Mouse (Mus musculus) stomach, embryonic 15.5 days (tissue): Measurements from ENCODE around the gene Olfr1278. TPM values are rescaled to one million over a fixed set of nuclear protein-coding genes. Genes with fewer than 3 reads are reported as not detected.
"Not testable (repeated sequence)": the region's sequence is repeated elsewhere in the genome, so short reads cannot be mapped to it uniquely, and the experiment has no call there.

ENCODE experiments used
- ATAC-seq: fragments of 200-750 bp; cut with Nextera tagmentation; 2 replicates; pipeline ENCODE4 v1.8.0; 2017; ENCODE audit warnings: low read depth, moderate number of reproducible peaks, moderate TSS enrichment; ENCODE audit not compliant: insufficient read depth, low FRiP score
- H3K27ac ChIP-seq: fragments of 300-500 bp; sonication (generic); 2 replicates; pipeline ENCODE4 v1.5.1; 2015; ENCODE audit warnings: mild to moderate bottlenecking, inconsistent platforms
- H3K27me3 ChIP-seq: fragments of 300-500 bp; sonication (generic); replicated peaks from 2 replicates; pipeline ENCODE4 v1.6.1; 2015; ENCODE audit warnings: inconsistent platforms
- H3K36me3 ChIP-seq: fragments of 300-500 bp; sonication (generic); 2 replicates; pipeline ENCODE4 v1.6.1; 2015; ENCODE audit warnings: inconsistent platforms
- H3K4me1 ChIP-seq: fragments of 300-500 bp; sonication (generic); 2 replicates; pipeline ENCODE4 v1.6.1; 2015; ENCODE audit warnings: inconsistent platforms
- H3K4me2 ChIP-seq: fragments of 300-500 bp; sonication (generic); 2 replicates; pipeline ENCODE4 v1.6.1; 2015; ENCODE audit warnings: mild to moderate bottlenecking, inconsistent platforms
- H3K4me3 ChIP-seq: fragments of 300-500 bp; sonication (generic); replicated peaks from 2 replicates; pipeline ENCODE4 v1.5.1; 2015; ENCODE audit warnings: inconsistent platforms
- H3K9ac ChIP-seq: fragments of 300-500 bp; sonication (generic); 2 replicates; pipeline ENCODE4 v1.6.1; 2015; ENCODE audit warnings: inconsistent platforms
- H3K9me3 ChIP-seq: fragments of 300-500 bp; sonication (generic); 2 replicates; pipeline ENCODE4 v1.6.1; 2016; ENCODE audit warnings: inconsistent platforms
- WGBS: fragments of 180-500 bp; shearing (Covaris S2); methylation state at CpG from one replicate; pipeline ENCODE4 v1.1.7; 2015; 5-methylcytosine and 5-hydroxymethylcytosine counted together
- polyA plus RNA-seq: library from polyadenylated mRNA; unstranded; fragments of >200 nt; fragmentation: Nextera tagmentation; extraction: Ambion mirVana; gene quantifications from 2 replicates; pipeline ENCODE4 v1.2.1, GENCODE M21; 2015

The Olfr1278 gene
- polyA plus RNA-seq: not detected in 2 replicates

DNA sequence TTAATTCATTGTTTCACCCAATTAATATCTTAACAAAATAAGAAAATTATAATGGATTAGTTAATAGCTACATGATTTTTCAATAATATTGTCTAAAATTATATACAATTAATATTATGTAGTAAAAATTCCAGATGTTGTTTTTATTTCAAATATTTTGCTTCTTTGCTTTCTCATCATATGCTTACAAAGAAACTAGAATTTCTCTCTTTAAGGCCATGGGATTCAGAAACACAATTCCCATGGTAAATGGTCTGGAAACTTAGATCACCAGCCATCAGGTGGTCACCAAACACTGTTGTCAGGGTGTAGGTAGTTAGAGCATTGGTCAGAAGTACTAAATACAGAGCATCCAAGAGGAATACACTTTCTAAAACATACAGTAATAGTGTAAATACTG, at the start of gene Olfr1278:
TSS of gene Olfr1278 (plus strand) at position 301 of the 400 bp plus-strand sequence.
- Histone ChIP-seq H3K9ac (no peak within 1 kb of the TSS), H3K9me3 (no peaks in the 10 kb centered on the region), H3K4me2 (no peak within 1 kb of the TSS), H3K4me3 (no peak within 1 kb of the TSS), H3K4me1 (no peaks in the 10 kb centered on the region), H3K27me3 (no peaks in the 10 kb centered on the region), H3K36me3 (no peaks in the 10 kb centered on the region), H3K27ac (no peak within 1 kb of the TSS)
- no peak for ATAC-seq

DNA sequence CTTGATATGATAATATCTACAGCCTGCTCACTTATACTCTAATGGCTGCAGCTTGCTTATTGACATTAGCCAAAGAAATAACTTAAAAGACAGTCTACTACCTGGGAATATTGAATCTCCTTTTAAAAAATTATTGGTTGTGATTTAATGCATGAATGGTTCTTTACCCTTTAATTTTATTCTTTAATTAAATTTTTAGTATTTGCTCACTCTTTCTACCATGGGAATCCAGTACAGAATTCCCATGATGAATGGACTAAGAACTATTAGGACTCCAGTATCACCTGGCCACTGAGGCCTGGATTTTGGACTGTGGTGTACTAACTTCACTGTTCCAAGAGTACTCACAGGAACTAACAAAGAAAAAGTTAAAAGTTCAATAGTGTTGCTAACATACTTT, 35.7 kb upstream of the Olfr1278 start, which contains the start of gene Olfr1276:
TSS of gene Olfr1276 (plus strand) at position 301 of the 400 bp plus-strand sequence.
- no peaks in the 10 kb centered on the region for H3K9me3 ChIP-seq
- H3K4me2 ChIP-seq: no peak within 1 kb of the TSS
- no peak for ATAC-seq
- no peak within 1 kb of the TSS for H3K27ac ChIP-seq
- H3K4me1 ChIP-seq: no peaks in the 10 kb centered on the region
- no peaks in the 10 kb centered on the region for H3K36me3 ChIP-seq
- no peak within 1 kb of the TSS for H3K9ac ChIP-seq
- H3K4me3 ChIP-seq: no peak within 1 kb of the TSS
- no peaks in the 10 kb centered on the region for H3K27me3 ChIP-seq

DNA sequence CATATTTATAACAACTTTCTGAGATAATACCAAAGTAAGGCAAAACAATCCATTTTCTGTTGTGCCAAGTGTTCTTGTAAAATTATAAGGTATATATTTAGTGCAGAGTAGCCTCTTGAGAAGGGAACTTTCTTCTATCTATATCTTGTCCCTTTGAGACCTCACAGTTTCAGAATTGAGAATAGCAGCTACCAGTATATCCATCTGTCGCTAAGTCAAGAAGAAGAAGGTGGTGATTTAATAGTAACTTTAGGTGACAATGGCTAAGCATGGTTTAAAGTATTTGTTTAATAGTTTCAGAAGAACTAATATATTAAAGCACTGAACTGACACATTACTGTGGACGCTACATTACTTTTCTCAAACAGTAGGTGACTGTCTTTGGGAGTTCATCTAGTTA, 15.9 kb upstream of the Olfr1278 start, which contains the start of gene Olfr1277:
TSS of gene Olfr1277 (minus strand) at position 101 of the 400 bp plus-strand sequence.
- Histone ChIP-seq H3K9me3 (no peaks in the 10 kb centered on the region), H3K27me3 (no peaks in the 10 kb centered on the region), H3K4me1 (no peaks in the 10 kb centered on the region), H3K36me3 (no peaks in the 10 kb centered on the region), H3K4me3 (no peak within 1 kb of the TSS), H3K4me2 (no peak within 1 kb of the TSS), H3K27ac (no peak within 1 kb of the TSS), H3K9ac (no peak within 1 kb of the TSS)
- WGBS: 81% methylated on average over 2 of the region's 2 CpGs
- ATAC-seq: no peak

DNA sequence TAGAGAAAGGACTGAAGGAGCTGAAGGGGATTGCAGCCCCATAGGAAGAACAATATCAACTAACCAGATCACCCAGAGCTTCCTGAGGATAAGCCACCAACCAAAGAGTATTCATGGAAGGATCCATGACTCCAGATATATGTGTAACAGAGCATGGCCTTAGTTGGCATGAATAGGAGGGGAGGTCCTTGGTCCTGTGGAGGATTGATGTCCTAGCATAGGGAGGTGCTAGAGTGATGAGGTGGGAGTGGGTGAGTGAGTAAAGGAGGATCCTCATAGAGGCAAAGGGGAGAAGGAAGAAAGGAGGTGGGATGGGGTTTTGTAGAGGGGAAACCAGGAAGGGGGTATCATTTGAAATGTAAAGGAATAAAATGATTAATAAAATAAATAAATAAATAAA, 8.6 kb downstream of the Olfr1278 start:
- ATAC-seq: no peak
- H3K36me3 ChIP-seq: no peaks in the 10 kb centered on the region
- no peak overlapping the region for H3K27ac ChIP-seq
- no peaks in the 10 kb centered on the region for H3K4me1 ChIP-seq
- H3K27me3 ChIP-seq: no peaks in the 10 kb centered on the region
- no peak overlapping the region for H3K4me2 ChIP-seq
- no peak overlapping the region for H3K4me3 ChIP-seq
- no peak overlapping the region for H3K9ac ChIP-seq
- no peaks in the 10 kb centered on the region for H3K9me3 ChIP-seq

DNA sequence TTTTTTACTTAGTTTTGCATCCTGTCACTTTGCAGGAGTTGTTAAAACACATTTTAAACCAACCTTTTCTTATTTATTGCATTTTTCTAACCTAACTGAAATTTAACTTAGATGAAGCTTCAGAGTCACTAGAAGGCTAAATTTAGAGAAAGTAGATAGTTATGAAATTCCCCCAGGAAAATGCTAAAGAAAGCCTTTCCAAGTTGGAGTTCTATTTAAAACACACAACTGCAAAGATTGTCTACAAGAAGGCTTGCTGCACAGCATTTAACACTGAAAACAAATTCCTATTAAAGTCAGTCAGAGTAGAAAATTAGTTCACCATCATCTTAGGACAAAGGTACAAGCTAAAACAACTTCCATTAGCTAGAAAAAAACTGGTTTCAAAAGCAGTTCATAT, 10.4 kb downstream of the Olfr1278 start, which contains the start of gene Olfr1279:
TSS of gene Olfr1279 (plus strand) at position 262 of the 400 bp plus-strand sequence.
- no peaks in the 10 kb centered on the region for H3K27me3 ChIP-seq
- H3K4me3 ChIP-seq: no peak within 1 kb of the TSS
- H3K4me2 ChIP-seq: no peak within 1 kb of the TSS
- no peak within 1 kb of the TSS for H3K9ac ChIP-seq
- no peak for ATAC-seq
- no peaks in the 10 kb centered on the region for H3K9me3 ChIP-seq
- no peaks in the 10 kb centered on the region for H3K36me3 ChIP-seq
- no peaks in the 10 kb centered on the region for H3K4me1 ChIP-seq
- H3K27ac ChIP-seq: no peak within 1 kb of the TSS

DNA sequence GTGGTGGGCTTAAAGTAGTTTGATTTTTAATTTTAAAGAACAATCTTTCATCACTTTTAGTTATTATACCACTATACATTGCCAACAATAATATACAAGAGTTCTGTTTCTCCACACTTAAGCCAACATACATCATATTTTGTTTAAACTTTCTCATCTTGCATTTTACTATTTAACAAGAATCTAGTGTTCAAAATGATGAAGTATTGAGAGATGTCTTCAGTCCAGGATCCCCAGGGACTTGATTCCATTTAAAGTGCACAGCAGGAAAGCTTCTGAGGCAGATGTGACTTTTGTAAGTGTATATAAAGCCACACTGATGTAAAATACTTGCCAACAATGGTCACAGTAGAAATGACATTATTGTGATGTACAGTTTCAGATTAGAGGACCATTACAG, 23.8 kb downstream of the Olfr1278 start, which contains the start of gene Olfr1280:
TSS of gene Olfr1280 (plus strand) at position 301 of the 400 bp plus-strand sequence.
- ATAC-seq: no peak

DNA sequence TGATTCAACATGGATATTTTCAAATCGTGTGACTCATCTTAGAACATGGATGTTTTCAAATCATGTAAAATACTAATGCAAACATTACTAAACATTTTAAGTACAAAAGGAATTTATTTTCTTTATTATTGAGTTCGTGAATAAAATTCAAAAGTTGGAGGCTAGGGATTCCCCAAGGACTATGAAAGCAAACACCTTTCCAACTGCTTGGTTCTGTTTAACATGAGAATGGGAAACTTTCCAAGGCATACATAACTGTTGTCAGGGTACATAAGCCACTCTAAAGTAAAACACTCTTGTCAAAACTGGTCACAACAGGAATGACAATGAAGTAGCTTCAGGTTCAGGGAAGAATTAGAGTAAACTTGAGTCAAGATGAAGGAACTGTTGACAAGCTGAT, 36.3 kb downstream of the Olfr1278 start, which contains the start of gene Olfr1281:
TSS of gene Olfr1281 (plus strand) at position 301 of the 400 bp plus-strand sequence.
- H3K4me3 ChIP-seq: no peak within 1 kb of the TSS
- H3K4me1 ChIP-seq: no peaks in the 10 kb centered on the region
- no peak within 1 kb of the TSS for H3K4me2 ChIP-seq
- no peaks in the 10 kb centered on the region for H3K9me3 ChIP-seq
- H3K36me3 ChIP-seq: no peaks in the 10 kb centered on the region
- no peaks in the 10 kb centered on the region for H3K27me3 ChIP-seq
- WGBS: 68% methylated on average over 2 of the region's 2 CpGs
- H3K9ac ChIP-seq: no peak within 1 kb of the TSS
- no peak within 1 kb of the TSS for H3K27ac ChIP-seq
- ATAC-seq: no peak

More for the DNA sequence above, 23.8 kb downstream of the Olfr1278 start, which contains the start of gene Olfr1280:
- H3K4me1 ChIP-seq: no peaks in the 10 kb centered on the region
- no peak within 1 kb of the TSS for H3K9ac ChIP-seq
- H3K4me3 ChIP-seq: no peak within 1 kb of the TSS
- no peak within 1 kb of the TSS for H3K27ac ChIP-seq
- no peaks in the 10 kb centered on the region for H3K27me3 ChIP-seq
- no peaks in the 10 kb centered on the region for H3K9me3 ChIP-seq
- H3K36me3 ChIP-seq: no peaks in the 10 kb centered on the region
- H3K4me2 ChIP-seq: no peak within 1 kb of the TSS

DNA sequence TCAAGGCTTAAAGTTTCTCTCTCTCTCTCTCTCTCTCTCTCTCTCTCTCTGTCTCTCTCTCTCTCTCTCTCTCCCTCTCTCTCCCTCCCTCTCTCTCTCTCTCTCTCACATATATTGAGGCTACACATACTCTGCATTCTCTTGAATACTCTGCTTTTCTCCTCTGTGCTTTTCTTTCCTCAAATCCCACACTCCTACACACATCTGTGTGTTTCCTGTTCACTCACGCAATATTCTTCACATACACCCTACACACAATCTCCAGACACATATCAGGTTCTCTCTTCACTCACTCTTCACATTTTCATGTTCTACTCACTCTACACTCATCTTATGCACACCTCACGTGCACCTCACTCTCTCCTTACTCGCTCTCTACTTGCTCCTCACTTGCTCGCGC, 43.8 kb downstream of the Olfr1278 start:
- not testable (repeated sequence) for ATAC-seq, H3K9ac ChIP-seq, H3K4me3 ChIP-seq, H3K36me3 ChIP-seq, H3K27ac ChIP-seq, H3K9me3 ChIP-seq, H3K27me3 ChIP-seq, H3K4me1 ChIP-seq, H3K4me2 ChIP-seq
- 80% methylated on average over 5 of the region's 5 CpGs for WGBS

DNA sequence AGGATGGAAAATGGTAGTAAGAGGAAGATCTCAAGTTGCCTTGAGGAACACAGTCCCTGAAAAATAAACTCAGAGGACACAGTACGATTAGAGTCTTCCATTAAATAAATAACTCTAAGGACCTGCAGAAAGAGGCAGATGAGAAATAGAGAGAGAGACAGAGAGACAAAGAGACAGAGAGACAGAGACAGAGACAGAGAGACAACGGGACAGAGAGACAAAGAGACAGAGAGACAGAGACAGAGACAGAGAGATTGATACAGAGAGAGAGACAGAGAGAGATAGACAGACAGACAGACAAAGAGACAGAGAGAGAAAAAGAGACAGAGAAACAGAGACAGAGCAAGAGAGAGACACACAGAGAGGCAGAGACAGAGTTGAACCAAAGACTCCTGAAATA, 46.0 kb downstream of the Olfr1278 start, which contains the start of gene Olfr1282:
TSS of gene Olfr1282 (minus strand) at position 101 of the 400 bp plus-strand sequence.
- no peak for ATAC-seq
- 66% methylated on average over 2 of the region's 2 CpGs for WGBS
- no peaks in the 10 kb centered on the region for H3K4me1 ChIP-seq

More for the DNA sequence above, 46.0 kb downstream of the Olfr1278 start, which contains the start of gene Olfr1282:
- Histone ChIP-seq H3K9ac (no peak within 1 kb of the TSS), H3K9me3 (no peaks in the 10 kb centered on the region), H3K4me2 (no peak within 1 kb of the TSS), H3K27ac (no peak within 1 kb of the TSS), H3K36me3 (no peaks in the 10 kb centered on the region), H3K4me3 (no peak within 1 kb of the TSS), H3K27me3 (no peaks in the 10 kb centered on the region)

Other genes starting within 250 kb of the Olfr1278 start
- not detected in 2 replicates for gene Gm13941, start 184.2 kb upstream of the Olfr1278 start, polyA plus RNA-seq
- not detected in 2 replicates for gene Gm15130, start 137.2 kb upstream of the Olfr1278 start, polyA plus RNA-seq
- not detected in 2 replicates for gene 4930430A15Rik, start 60.5 kb upstream of the Olfr1278 start, polyA plus RNA-seq
- not detected in 2 replicates for gene Olfr1275, start 54.9 kb upstream of the Olfr1278 start, polyA plus RNA-seq
- gene Olfr1276, start 35.6 kb upstream of the Olfr1278 start, polyA plus RNA-seq: not detected in 2 replicates
- gene Olfr1277, start 16.0 kb upstream of the Olfr1278 start, polyA plus RNA-seq: not detected in 2 replicates
- not detected in 2 replicates for gene Olfr1279, start 10.5 kb downstream of the Olfr1278 start, polyA plus RNA-seq
- gene Olfr1280, start 23.9 kb downstream of the Olfr1278 start, polyA plus RNA-seq: not detected in 2 replicates
- not detected in 2 replicates for gene Olfr1281, start 36.4 kb downstream of the Olfr1278 start, polyA plus RNA-seq
- gene Olfr1282, start 45.9 kb downstream of the Olfr1278 start, polyA plus RNA-seq: not detected in 2 replicates
- not detected in 2 replicates for gene Olfr1283, start 76.7 kb downstream of the Olfr1278 start, polyA plus RNA-seq
- not detected in 2 replicates for gene Olfr1284, start 85.4 kb downstream of the Olfr1278 start, polyA plus RNA-seq
- not detected in 2 replicates for gene Olfr1286, start 133.0 kb downstream of the Olfr1278 start, polyA plus RNA-seq
- gene Olfr1287, start 159.0 kb downstream of the Olfr1278 start, polyA plus RNA-seq: not detected in 2 replicates
- gene Olfr1288, start 184.0 kb downstream of the Olfr1278 start, polyA plus RNA-seq: not detected in 2 replicates
- not detected in 2 replicates for gene Olfr1289, start 190.7 kb downstream of the Olfr1278 start, polyA plus RNA-seq
- not detected in 2 replicates for gene Olfr1290, start 203.7 kb downstream of the Olfr1278 start, polyA plus RNA-seq
- gene Olfr1291-ps1, start 207.0 kb downstream of the Olfr1278 start, polyA plus RNA-seq: not detected in 2 replicates
- gene Olfr1293-ps, start 235.1 kb downstream of the Olfr1278 start, polyA plus RNA-seq: not detected in 2 replicates